Mouse (Mus musculus): ENCODE results near the gene Cldnd1. TPM values are rescaled to one million over a fixed set of nuclear protein-coding genes. Genes with fewer than 3 reads are reported as not detected.

Cldnd1 gene
- polyA plus RNA-seq, 1 experiment: 51.4 TPM

GRCm38 (mm10) chr16:58697261-58697660 lies 30.4 kb upstream of the Cldnd1 start:
- Histone ChIP-seq H3K27ac (ENCODE audit: control insufficient read depth, insufficient read depth, low read length) (no peak overlapping the region), H3K4me3 (ENCODE audit: control insufficient read depth, insufficient read depth, low read length) (no peak overlapping the region), H3K27me3 (ENCODE audit: control insufficient read depth, insufficient read depth, low read length) (no peaks in the 10 kb centered on the region), H3K4me1 (replicated peaks; ENCODE audit: control insufficient read depth, insufficient read depth, low read length) (no peaks in the 10 kb centered on the region), H3K36me3 (ENCODE audit: control insufficient read depth, insufficient read depth, low read length) (no peaks in the 10 kb centered on the region)
- TF ChIP-seq POLR2A (IDR thresholded peaks at IDR 0.05; ENCODE audit: control insufficient read depth, extremely low read depth, insufficient read depth, low read length, poor library complexity): no peak
- TF ChIP-seq CTCF (IDR thresholded peaks at IDR 0.05; ENCODE audit: borderline replicate concordance, control insufficient read depth, extremely low read depth, insufficient read depth, low read length, poor library complexity): no peak
- WGBS: 100% methylated on average over 1 of the region's 1 CpGs
- DNase-seq: no peak

GRCm38 (mm10) chr16:58700174-58700573 lies 27.5 kb upstream of the Cldnd1 start:
- H3K27ac ChIP-seq (ENCODE audit: control insufficient read depth, insufficient read depth, low read length): no peak overlapping the region
- WGBS: 89% methylated on average over 6 of the region's 6 CpGs
- no peaks in the 10 kb centered on the region for H3K36me3 ChIP-seq (ENCODE audit: control insufficient read depth, insufficient read depth, low read length)
- no peak for DNase-seq
- H3K27me3 ChIP-seq (ENCODE audit: control insufficient read depth, insufficient read depth, low read length): no peaks in the 10 kb centered on the region
- H3K4me1 ChIP-seq (replicated peaks; ENCODE audit: control insufficient read depth, insufficient read depth, low read length): no peaks in the 10 kb centered on the region
- TF ChIP-seq CTCF (IDR thresholded peaks at IDR 0.05; ENCODE audit: borderline replicate concordance, control insufficient read depth, extremely low read depth, insufficient read depth, low read length, poor library complexity): no peak
- no peak for TF ChIP-seq POLR2A (IDR thresholded peaks at IDR 0.05; ENCODE audit: control insufficient read depth, extremely low read depth, insufficient read depth, low read length, poor library complexity)
- H3K4me3 ChIP-seq (ENCODE audit: control insufficient read depth, insufficient read depth, low read length): no peak overlapping the region

- DNase-seq: no peak
- Histone ChIP-seq H3K4me3 (ENCODE audit: control insufficient read depth, insufficient read depth, low read length) (no peak overlapping the region), H3K36me3 (ENCODE audit: control insufficient read depth, insufficient read depth, low read length) (no peaks in the 10 kb centered on the region), H3K27ac (ENCODE audit: control insufficient read depth, insufficient read depth, low read length) (no peak overlapping the region), H3K27me3 (ENCODE audit: control insufficient read depth, insufficient read depth, low read length) (no peaks in the 10 kb centered on the region), H3K4me1 (replicated peaks; ENCODE audit: control insufficient read depth, insufficient read depth, low read length) (no peaks in the 10 kb centered on the region)
- no peak for TF ChIP-seq CTCF (IDR thresholded peaks at IDR 0.05; ENCODE audit: borderline replicate concordance, control insufficient read depth, extremely low read depth, insufficient read depth, low read length, poor library complexity)
- TF ChIP-seq POLR2A (IDR thresholded peaks at IDR 0.05; ENCODE audit: control insufficient read depth, extremely low read depth, insufficient read depth, low read length, poor library complexity): no peak
- WGBS: 94% methylated on average over 12 of the region's 12 CpGs
These were observed 26.8 kb upstream of the Cldnd1 start for GRCm38 (mm10) chr16:58700816-58701424.

- H3K27ac ChIP-seq (ENCODE audit: control insufficient read depth, insufficient read depth, low read length): no peak overlapping the region
These were observed 25.9 kb upstream of the Cldnd1 start for GRCm38 (mm10) chr16:58701779-58702178.

GRCm38 (mm10) chr16:58702329-58702932 lies 25.3 kb upstream of the Cldnd1 start:
- H3K36me3 ChIP-seq (ENCODE audit: control insufficient read depth, insufficient read depth, low read length): no peaks in the 10 kb centered on the region
- H3K27ac ChIP-seq (ENCODE audit: control insufficient read depth, insufficient read depth, low read length): no peak overlapping the region
- no peak for DNase-seq
- WGBS: 83% methylated on average over 10 of the region's 10 CpGs
- TF ChIP-seq POLR2A (IDR thresholded peaks at IDR 0.05; ENCODE audit: control insufficient read depth, extremely low read depth, insufficient read depth, low read length, poor library complexity): no peak
- no peak for TF ChIP-seq CTCF (IDR thresholded peaks at IDR 0.05; ENCODE audit: borderline replicate concordance, control insufficient read depth, extremely low read depth, insufficient read depth, low read length, poor library complexity)
- H3K4me3 ChIP-seq (ENCODE audit: control insufficient read depth, insufficient read depth, low read length): no peak overlapping the region
- H3K4me1 ChIP-seq (replicated peaks; ENCODE audit: control insufficient read depth, insufficient read depth, low read length): no peaks in the 10 kb centered on the region
- H3K27me3 ChIP-seq (ENCODE audit: control insufficient read depth, insufficient read depth, low read length): no peaks in the 10 kb centered on the region

More at GRCm38 (mm10) chr16:58701779-58702178, 25.9 kb upstream of the Cldnd1 start:
- Histone ChIP-seq H3K27me3 (ENCODE audit: control insufficient read depth, insufficient read depth, low read length) (no peaks in the 10 kb centered on the region), H3K4me3 (ENCODE audit: control insufficient read depth, insufficient read depth, low read length) (no peak overlapping the region), H3K36me3 (ENCODE audit: control insufficient read depth, insufficient read depth, low read length) (no peaks in the 10 kb centered on the region), H3K4me1 (replicated peaks; ENCODE audit: control insufficient read depth, insufficient read depth, low read length) (no peaks in the 10 kb centered on the region)
- no peak for DNase-seq
- TF ChIP-seq POLR2A (IDR thresholded peaks at IDR 0.05; ENCODE audit: control insufficient read depth, extremely low read depth, insufficient read depth, low read length, poor library complexity) (no peak), CTCF (IDR thresholded peaks at IDR 0.05; ENCODE audit: borderline replicate concordance, control insufficient read depth, extremely low read depth, insufficient read depth, low read length, poor library complexity) (no peak)
- WGBS: 52% methylated on average over 6 of the region's 6 CpGs

- H3K4me3 ChIP-seq (ENCODE audit: control insufficient read depth, insufficient read depth, low read length): no peak overlapping the region
- no peaks in the 10 kb centered on the region for H3K36me3 ChIP-seq (ENCODE audit: control insufficient read depth, insufficient read depth, low read length)
- DNase-seq: no peak
- H3K4me1 ChIP-seq (replicated peaks; ENCODE audit: control insufficient read depth, insufficient read depth, low read length): no peaks in the 10 kb centered on the region
- TF ChIP-seq POLR2A (IDR thresholded peaks at IDR 0.05; ENCODE audit: control insufficient read depth, extremely low read depth, insufficient read depth, low read length, poor library complexity) (no peak), CTCF (IDR thresholded peaks at IDR 0.05; ENCODE audit: borderline replicate concordance, control insufficient read depth, extremely low read depth, insufficient read depth, low read length, poor library complexity) (no peak)
- H3K27ac ChIP-seq (ENCODE audit: control insufficient read depth, insufficient read depth, low read length): no peak overlapping the region
- 27% methylated on average over 10 of the region's 10 CpGs for WGBS
- no peaks in the 10 kb centered on the region for H3K27me3 ChIP-seq (ENCODE audit: control insufficient read depth, insufficient read depth, low read length)
These were observed 24.2 kb upstream of the Cldnd1 start for GRCm38 (mm10) chr16:58703382-58704124.

All from thymus, adult 2 months (tissue).